Mouse (Mus musculus) urinary bladder, adult 2 months (tissue): ENCODE measurements around the gene Dstn. TPM values are rescaled to one million over a fixed set of nuclear protein-coding genes. Genes with fewer than 3 reads are reported as not detected.

ENCODE experiments used
- DNase-seq: peaks from one replicate; pipeline ENCODE4 v3.0.0; 2022; ENCODE audit warnings: low spot score
- polyA plus RNA-seq: library from polyadenylated mRNA; depleted of rRNA; stranded (reverse); fragments of >200 nt; gene quantifications from 2 replicates; pipeline ENCODE4 v1.2.3, GENCODE M21; 2012

Gene Dstn
- polyA plus RNA-seq, 1 experiment, result 1,245 TPM

- no peak for DNase-seq
These were observed 548 bp downstream of the Dstn start for GRCm38 (mm10) chr2:143915600-143916135.

DNA sequence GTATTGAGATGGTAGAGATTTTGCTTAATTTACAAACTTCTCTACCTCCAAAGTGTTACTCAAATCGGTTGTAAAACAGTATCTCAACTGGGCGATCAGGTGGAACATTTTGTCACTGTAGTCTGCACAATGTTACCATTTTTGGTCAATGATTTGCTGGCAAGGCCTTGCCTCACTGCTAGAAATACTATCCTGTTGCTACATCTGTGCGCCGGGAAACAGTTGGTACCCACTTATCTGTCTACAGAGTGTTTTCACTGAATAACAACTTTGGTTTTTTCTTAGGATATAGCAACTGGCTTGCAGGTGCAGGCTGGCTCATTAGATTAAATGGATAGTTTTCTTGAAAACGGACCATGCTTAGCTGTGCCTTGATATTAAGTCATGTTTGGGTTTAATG is 1.1 kb downstream of the Dstn start:
- no peak for DNase-seq

DNA sequence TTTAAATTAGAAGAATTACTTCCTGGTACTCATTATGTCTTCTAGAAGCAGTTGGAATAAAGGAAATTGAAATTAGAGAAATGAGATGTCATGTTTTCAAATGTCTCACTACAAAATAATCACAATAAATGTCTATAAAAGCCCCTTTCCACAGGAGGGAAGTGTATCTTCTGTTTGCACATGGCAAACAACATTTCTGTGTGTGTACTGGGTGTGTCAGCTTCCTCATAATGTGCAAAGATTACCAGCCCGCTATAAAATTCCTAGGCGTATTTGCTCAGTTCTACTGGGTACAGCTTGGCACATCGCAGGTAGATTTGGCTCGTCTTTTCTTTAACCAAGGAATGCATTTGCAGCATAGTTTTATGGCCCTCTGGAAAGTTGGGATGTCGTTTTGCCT is 2.5 kb downstream of the Dstn start:
- no peak for DNase-seq

GRCm38 (mm10) chr2:143918831-143919502 is 3.8 kb downstream of the Dstn start:
- DNase-seq, result no peak

DNA sequence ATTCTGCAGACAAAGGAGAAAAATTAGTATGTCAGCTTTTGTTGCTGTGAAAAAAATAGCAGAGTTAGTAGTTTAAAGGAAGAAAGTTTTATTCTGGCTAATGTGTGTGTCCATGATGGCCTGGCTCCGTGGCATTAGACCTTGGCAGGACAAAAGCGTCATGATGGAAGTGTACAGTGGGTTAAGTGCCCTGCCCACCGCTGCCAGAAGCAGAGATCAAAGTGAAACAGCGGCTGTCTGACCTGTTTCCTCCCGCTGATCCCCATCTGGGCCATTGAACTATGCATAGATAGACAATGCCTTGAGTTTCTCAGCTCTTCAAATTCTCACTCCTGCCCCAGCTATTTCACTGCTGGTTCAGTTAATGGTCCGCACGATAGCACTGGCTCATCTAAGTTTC is 9.0 kb downstream of the Dstn start:
- DNase-seq, result no peak

- no peak for DNase-seq
These were observed 10.7 kb downstream of the Dstn start for GRCm38 (mm10) chr2:143925826-143926225.

- no peak for DNase-seq
These were observed 14.6 kb downstream of the Dstn start for GRCm38 (mm10) chr2:143929607-143930311.

GRCm38 (mm10) chr2:143932340-143932873 is 17.3 kb downstream of the Dstn start:
- no peak for DNase-seq

DNA sequence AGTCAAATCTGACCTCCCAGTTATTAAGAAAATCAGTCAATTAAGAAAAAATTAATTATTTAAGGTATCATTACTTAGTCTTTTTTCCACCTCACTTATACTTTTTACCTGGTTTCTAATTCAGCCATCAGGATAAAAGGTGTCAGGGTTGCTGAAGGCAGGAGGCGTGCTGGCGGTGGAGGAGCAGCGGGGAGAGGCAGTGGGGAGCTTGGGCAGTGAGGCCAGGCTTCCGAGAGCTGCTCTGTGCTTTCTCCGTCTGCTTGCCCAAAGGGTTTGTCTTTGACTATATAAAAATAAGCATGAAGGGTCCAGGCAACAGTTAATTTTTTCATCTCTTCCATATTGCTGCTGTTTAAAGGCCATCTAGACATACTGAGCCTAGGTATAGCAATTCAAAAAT is 18.4 kb downstream of the Dstn start:
- DNase-seq, result no peak

- no peak for DNase-seq
These were observed 19.3 kb downstream of the Dstn start for GRCm38 (mm10) chr2:143934439-143934838.

GRCm38 (mm10) chr2:143937861-143938260 is 22.7 kb downstream of the Dstn start:
- no peak for DNase-seq

DNA sequence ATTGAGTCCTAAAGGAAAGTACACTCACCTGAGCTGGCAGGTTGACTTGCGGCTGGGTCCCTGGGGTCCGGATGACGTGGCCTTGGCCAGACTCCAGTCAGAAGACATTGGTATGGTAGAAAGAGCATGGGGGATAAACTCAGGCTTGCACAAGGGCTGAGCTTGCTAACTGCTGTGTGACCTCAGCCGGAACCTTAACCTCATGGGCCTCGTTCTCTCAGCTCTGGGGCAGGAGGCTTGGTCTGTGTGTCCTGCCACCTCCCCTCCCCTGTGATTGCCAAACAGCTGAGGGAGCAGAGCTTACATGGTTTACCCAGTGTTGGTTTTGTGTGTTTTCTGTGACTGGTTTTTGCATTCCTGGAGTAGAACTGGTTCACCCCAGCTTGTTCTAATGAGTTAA is 25.3 kb downstream of the Dstn start:
- no peak for DNase-seq

DNA sequence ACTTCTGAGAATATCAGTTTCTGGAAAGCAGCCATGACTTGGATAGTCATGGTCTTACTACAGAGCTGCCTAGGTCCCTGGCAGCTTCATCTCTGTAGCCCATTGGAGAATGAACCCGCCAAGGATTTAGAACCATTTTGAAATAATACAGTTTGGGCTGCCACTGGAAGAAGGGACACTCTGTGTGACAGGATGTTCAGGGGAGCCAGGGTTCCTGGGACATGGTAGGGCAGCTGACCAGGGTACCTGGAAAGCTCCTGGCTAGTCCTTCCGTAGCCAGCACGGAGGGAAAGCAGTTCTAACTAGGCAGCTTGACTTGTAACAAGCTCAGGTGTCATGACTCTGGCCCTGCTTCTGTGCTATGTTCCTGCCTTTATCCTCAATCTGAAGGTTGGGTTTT is 29.7 kb downstream of the Dstn start:
- DNase-seq, result no peak

- no peak for DNase-seq
These were observed 30.5 kb downstream of the Dstn start for GRCm38 (mm10) chr2:143945466-143946075.

GRCm38 (mm10) chr2:143946399-143946798 is 31.3 kb downstream of the Dstn start:
- DNase-seq, result no peak

DNA sequence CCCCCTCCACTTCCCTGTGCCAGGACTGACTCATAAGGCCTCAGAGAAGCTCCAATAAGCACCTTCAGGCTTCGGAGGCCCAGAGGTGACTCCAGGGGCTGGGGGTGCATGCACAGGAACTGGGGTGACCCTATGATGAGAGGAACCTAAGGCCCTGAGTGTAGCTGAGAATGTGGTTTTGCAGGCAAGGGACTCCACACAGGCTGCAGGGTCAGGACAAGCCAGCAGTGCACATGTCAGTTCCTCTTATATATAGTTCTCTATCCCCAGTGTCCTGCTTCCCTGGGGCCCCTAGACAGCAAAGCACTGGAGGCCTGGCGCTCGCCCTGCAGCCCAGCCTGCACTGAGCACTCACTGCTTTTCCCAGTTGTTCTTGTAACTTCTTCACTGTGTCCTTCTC is 32.9 kb downstream of the Dstn start:
- DNase-seq, result no peak

DNA sequence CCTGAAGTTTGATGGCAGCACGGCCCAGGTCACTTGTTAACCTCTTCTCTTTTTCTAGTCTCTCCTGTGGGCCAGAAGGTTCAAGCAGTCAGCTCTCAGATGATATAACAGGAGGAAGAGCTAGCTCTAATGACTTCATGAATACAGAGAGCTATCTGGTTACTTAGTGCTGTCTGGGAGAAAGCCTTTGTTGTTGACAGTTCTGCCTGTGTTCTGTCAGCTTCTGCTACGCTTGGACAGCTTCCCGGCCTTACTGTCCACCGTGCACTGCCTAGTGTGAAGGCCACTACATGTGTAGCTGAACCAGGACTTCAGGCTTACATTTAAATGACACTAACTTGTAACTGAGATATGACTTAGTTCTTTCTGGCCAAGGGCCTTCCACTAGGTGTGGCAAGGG is 33.3 kb downstream of the Dstn start:
- no peak for DNase-seq

- no peak for DNase-seq
These were observed 34.1 kb downstream of the Dstn start for GRCm38 (mm10) chr2:143949217-143949616.

GRCm38 (mm10) chr2:143950290-143951027 is 35.3 kb downstream of the Dstn start:
- DNase-seq, result peak; percentile 15

DNA sequence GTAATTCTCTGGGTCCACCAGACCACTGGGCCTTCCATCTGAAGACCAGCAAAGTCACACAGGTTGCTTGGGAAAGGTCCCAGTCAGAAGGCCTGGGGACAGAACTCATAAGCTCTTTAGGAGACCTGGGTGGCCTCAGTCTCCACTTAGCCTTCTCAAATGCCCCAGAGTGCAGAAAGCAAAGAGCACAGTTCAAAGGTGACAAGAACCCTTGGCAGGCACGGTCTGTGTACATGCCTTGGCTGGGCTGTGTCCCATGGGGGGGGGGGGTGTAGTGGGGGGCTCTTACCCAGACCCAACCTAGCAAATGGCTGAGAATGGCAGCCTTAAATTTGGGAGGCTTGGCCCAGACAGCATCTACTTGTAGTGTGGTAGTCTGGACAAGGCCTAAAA is 35.9 kb downstream of the Dstn start:
- DNase-seq, result peak; percentile 19

- DNase-seq, result peak; percentile 30
These were observed 36.6 kb downstream of the Dstn start for GRCm38 (mm10) chr2:143951546-143952315.
